Mouse (Mus musculus): ENCODE data around the gene Pusl1.

DNA sequence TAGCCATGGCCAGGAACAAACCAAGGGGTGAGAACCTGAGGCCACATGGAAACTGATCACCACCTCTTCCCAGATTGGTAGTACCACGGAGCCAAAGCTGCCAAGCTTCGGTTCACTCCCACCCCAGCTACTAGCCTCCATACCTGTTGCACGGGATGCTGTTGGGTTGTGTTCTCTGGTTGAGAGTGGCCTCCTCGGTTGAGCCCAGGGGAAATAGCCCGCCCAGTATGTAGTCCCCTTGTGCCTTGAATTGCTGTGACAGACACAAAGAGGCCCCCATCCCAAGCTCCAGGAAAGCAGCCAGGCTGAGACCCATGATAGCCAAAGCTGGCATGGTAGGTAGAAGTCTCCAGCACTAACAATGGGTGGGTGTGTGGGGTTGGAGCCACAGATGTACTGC lies 28.6 kb downstream of the Pusl1 start, which contains the start of gene Tas1r3:
- TF ChIP-seq CTCF (IDR thresholded peaks at IDR 0.05; ENCODE audit: low read depth), result no peak
- TF ChIP-seq EP300 (IDR thresholded peaks at IDR 0.05; ENCODE audit: low read depth), result no peak

Measured in liver, postnatal 0 days (tissue).